Mouse (Mus musculus): ENCODE measurements around the gene Hist1h2bn.

DNA sequence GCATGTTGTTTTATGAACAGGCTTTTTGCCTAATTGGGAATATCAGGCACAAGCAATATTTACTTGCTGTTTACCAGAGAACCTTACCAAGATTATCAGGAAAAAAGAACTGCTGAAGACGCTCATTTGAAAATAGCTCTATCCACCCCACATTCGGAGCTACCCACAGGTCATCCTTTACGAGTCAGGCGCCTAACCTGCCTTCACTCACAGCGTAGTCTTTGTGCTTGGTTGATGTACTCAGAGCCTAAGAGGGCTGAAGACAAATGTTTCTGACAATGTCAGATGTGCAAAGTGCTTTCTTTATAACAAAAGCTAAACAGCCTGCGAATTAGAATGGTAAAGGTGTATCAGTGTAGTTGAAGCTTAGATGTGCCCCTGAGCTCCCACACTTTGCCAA lies 30.4 kb downstream of the Hist1h2bn start:
- TF ChIP-seq POLR2A (IDR thresholded peaks at IDR 0.05; ENCODE audit: borderline replicate concordance, extremely low read depth, low read depth, low read length) (no peak), CTCF (IDR thresholded peaks at IDR 0.05; ENCODE audit: insufficient read depth, low read length) (no peak)

Measured in lung, adult 2 months (tissue).